ENCODE assay signal across 9 mouse cellular contexts in genomic region chr2:164531169-164531568, GRCm38 (mm10). TPM values are rescaled to one million over a fixed set of nuclear protein-coding genes. Genes with fewer than 3 reads are reported as not detected.
DNase-seq lines count a peak whose midpoint lies in the region; ATAC-seq lines count a peak whose summit lies in the region.
"Had no signal": no experiment of that assay in that cellular context is flagged by ENCODE, and none has a peak within 500 bp of the region (broad histone marks: within the 10 kb centered on the region; RNA-seq: fewer than 3 reads in every experiment).

No protein-coding gene starts in this region.

- no peaks in the 10 kb centered on the region for H3K9me3 ChIP-seq in forebrain, embryonic 11.5 days (ENCODE audit: control insufficient read depth, low read length)
- H3K9me3 ChIP-seq in forebrain, embryonic 12.5 days = peaks cover 7% of the 10 kb centered on the region

- 7% methylated on average over 3 of the region's 3 CpGs for whole genome bisulfite sequencing in forebrain, embryonic 11.5 days
- 2% methylated on average over 3 of the region's 3 CpGs for WGBS in forebrain, embryonic 12.5 days

- no peaks in the 10 kb centered on the region for H3K4me1 ChIP-seq in forebrain, embryonic 11.5 days (replicated peaks; ENCODE audit: control insufficient read depth, insufficient read depth, low read length)
- H3K4me1 ChIP-seq in forebrain, embryonic 12.5 days = no peaks in the 10 kb centered on the region
- H3K4me1 ChIP-seq: midbrain, embryonic 12.5 days had no signal

- H3K4me3 ChIP-seq in forebrain, embryonic 11.5 days (ENCODE audit: low read depth, low read length) = no peak overlapping the region
- no peak overlapping the region for H3K4me3 ChIP-seq in forebrain, embryonic 12.5 days (replicated peaks)
- H3K4me3 ChIP-seq: midbrain, embryonic 12.5 days had no signal

- no peak overlapping the region for H3K4me2 ChIP-seq in forebrain, embryonic 11.5 days (ENCODE audit: low read depth, low read length, severe bottlenecking)
- H3K4me2 ChIP-seq in forebrain, embryonic 12.5 days = no peak overlapping the region
- H3K4me2 ChIP-seq: midbrain, embryonic 12.5 days had no signal

- no peak overlapping the region for H3K27ac ChIP-seq in forebrain, embryonic 11.5 days (ENCODE audit: low read depth, low read length)
- no peak overlapping the region for H3K27ac ChIP-seq in forebrain, embryonic 12.5 days
- H3K27ac ChIP-seq: midbrain, embryonic 12.5 days had no signal

- no peak overlapping the region for H3K9ac ChIP-seq in forebrain, embryonic 11.5 days (ENCODE audit: low read length)
- H3K9ac ChIP-seq in forebrain, embryonic 12.5 days = no peak overlapping the region
- H3K9ac ChIP-seq: midbrain, embryonic 12.5 days had no signal

- no peaks in the 10 kb centered on the region for H3K27me3 ChIP-seq in forebrain, embryonic 11.5 days (ENCODE audit: control insufficient read depth, insufficient read depth, low read length)
- H3K27me3 ChIP-seq in forebrain, embryonic 12.5 days = no peaks in the 10 kb centered on the region
- H3K27me3 ChIP-seq: midbrain, embryonic 12.5 days had no signal

- no peaks in the 10 kb centered on the region for H3K36me3 ChIP-seq in forebrain, embryonic 11.5 days (ENCODE audit: control insufficient read depth, insufficient read depth, low read length)
- no peaks in the 10 kb centered on the region for H3K36me3 ChIP-seq in forebrain, embryonic 12.5 days (replicated peaks)
- H3K36me3 ChIP-seq: midbrain, embryonic 12.5 days had no signal

- DNase-seq in forebrain, embryonic 11.5 days (ENCODE audit: low spot score) = peak; percentile 78
- DNase-seq in adrenal gland, adult 18-20 months (ENCODE audit: low spot score in 2 of 2) = peak; percentile 64 to 71
- DNase-seq in embryo, embryonic 10.5 days (ENCODE audit: low spot score) = peak; percentile 82
- peak; percentile 84 for DNase-seq in heart, postnatal 4 days
- DNase-seq in layer of hippocampus, postnatal 14 days (ENCODE audit: low spot score in 2 of 2) = peak; percentile 73 to 75
- DNase-seq in spleen, postnatal 14 days (ENCODE audit: low spot score in 2 of 2) = peak; percentile 45 to 68

- no peak for ATAC-seq in forebrain, embryonic 11.5 days (replicated peaks; ENCODE audit: low FRiP score)
- no peak for ATAC-seq in forebrain, embryonic 12.5 days (ENCODE audit: low FRiP score)
- ATAC-seq in megakaryocyte progenitor cell, adult 5-6 weeks (replicated peaks; ENCODE audit: poor library complexity) = peak; percentile 88

RNA-seq across cellular contexts. Expression of gene Wfdc2, which starts 31.0 kb away (rescaled TPM):
- 35.1 and 44.4 TPM in 2 replicates for polyA plus RNA-seq in forebrain, embryonic 11.5 days (2014; fragmentation: Nextera tagmentation; extraction: Ambion mirVana)
- 29.9 and 34.5 TPM in 2 replicates for polyA plus RNA-seq in forebrain, embryonic 12.5 days (2016; fragmentation: Nextera tagmentation; extraction: Ambion mirVana)
- total RNA-seq in adrenal gland, adult 18-20 months (2021) = under 1 TPM in 1 of 2 experiments, not detected in 1; 0.74 TPM
- under 1 TPM; 0.55 to 0.77 TPM for total RNA-seq in heart, postnatal 4 days (2021)
- total RNA-seq in layer of hippocampus, postnatal 14 days (2021) = 1 to 10 TPM in 1 of 2 experiments, not detected in 1; 5.6 TPM
- not detected in 2 replicates for total RNA-seq in megakaryocyte progenitor cell, adult 5-6 weeks (2015)
- total RNA-seq in megakaryocyte progenitor cell, adult 5-6 weeks (2017) = 1.8 TPM in 1 of 2 replicates, not detected in the other

RNA-seq across cellular contexts. Expression of gene Pigt, which starts 33.8 kb away (rescaled TPM):
- polyA plus RNA-seq in forebrain, embryonic 11.5 days (2014; fragmentation: Nextera tagmentation; extraction: Ambion mirVana) = 51.3 and 60.3 TPM in 2 replicates
- 43.3 and 45.2 TPM in 2 replicates for polyA plus RNA-seq in forebrain, embryonic 12.5 days (2016; fragmentation: Nextera tagmentation; extraction: Ambion mirVana)
- 10 to 100 TPM; 63.3 to 93.6 TPM for total RNA-seq in adrenal gland, adult 18-20 months (2021)
- total RNA-seq in heart, postnatal 4 days (2021) = 10 to 100 TPM; 61.8 to 64.1 TPM
- total RNA-seq in layer of hippocampus, postnatal 14 days (2021) = 10 to 100 TPM; 95.2 to 96.5 TPM
- total RNA-seq in megakaryocyte progenitor cell, adult 5-6 weeks (2015) = 75.1 and 80.0 TPM in 2 replicates
- 34.3 and 42.0 TPM in 2 replicates for total RNA-seq in megakaryocyte progenitor cell, adult 5-6 weeks (2017)

RNA-seq across cellular contexts. Expression of gene Spint3, which starts 42.1 kb away (rescaled TPM):
- polyA plus RNA-seq in forebrain, embryonic 11.5 days (2014; fragmentation: Nextera tagmentation; extraction: Ambion mirVana) = not detected in 2 replicates
- polyA plus RNA-seq in forebrain, embryonic 12.5 days (2016; fragmentation: Nextera tagmentation; extraction: Ambion mirVana) = not detected in 2 replicates
- not detected for total RNA-seq in adrenal gland, adult 18-20 months (2021)
- not detected for total RNA-seq in heart, postnatal 4 days (2021)
- not detected for total RNA-seq in layer of hippocampus, postnatal 14 days (2021)
- total RNA-seq in megakaryocyte progenitor cell, adult 5-6 weeks (2015) = not detected in 2 replicates
- total RNA-seq in megakaryocyte progenitor cell, adult 5-6 weeks (2017) = not detected in 2 replicates
- polyA plus RNA-seq: midbrain, embryonic 12.5 days had no signal

RNA-seq across cellular contexts. Expression of gene Dbndd2, which starts 45.3 kb away (rescaled TPM):
- 3.4 and 3.6 TPM in 2 replicates for polyA plus RNA-seq in forebrain, embryonic 11.5 days (2014; fragmentation: Nextera tagmentation; extraction: Ambion mirVana)
- 4.6 and 4.7 TPM in 2 replicates for polyA plus RNA-seq in forebrain, embryonic 12.5 days (2016; fragmentation: Nextera tagmentation; extraction: Ambion mirVana)
- total RNA-seq in adrenal gland, adult 18-20 months (2021) = 10 to 100 TPM in 1 of 2 experiments, 1 to 10 TPM in 1; 7.6 to 20.9 TPM
- total RNA-seq in heart, postnatal 4 days (2021) = 10 to 100 TPM; 19.2 to 21.2 TPM
- 10 to 100 TPM; 87.6 to 88.0 TPM for total RNA-seq in layer of hippocampus, postnatal 14 days (2021)
- 1.1 and 2.7 TPM in 2 replicates for total RNA-seq in megakaryocyte progenitor cell, adult 5-6 weeks (2015)
- total RNA-seq in megakaryocyte progenitor cell, adult 5-6 weeks (2017) = 0.04 and 0.47 TPM in 2 replicates

RNA-seq across cellular contexts. Expression of gene Wfdc6a, which starts 54.1 kb away (rescaled TPM):
- polyA plus RNA-seq in forebrain, embryonic 11.5 days (2014; fragmentation: Nextera tagmentation; extraction: Ambion mirVana) = not detected in 2 replicates
- not detected in 2 replicates for polyA plus RNA-seq in forebrain, embryonic 12.5 days (2016; fragmentation: Nextera tagmentation; extraction: Ambion mirVana)
- total RNA-seq in adrenal gland, adult 18-20 months (2021) = under 1 TPM; 0.38 to 0.40 TPM
- total RNA-seq in heart, postnatal 4 days (2021) = not detected
- total RNA-seq in layer of hippocampus, postnatal 14 days (2021) = 1 to 10 TPM in 1 of 2 experiments, under 1 TPM in 1; 0.71 to 1.9 TPM
- total RNA-seq in megakaryocyte progenitor cell, adult 5-6 weeks (2015) = not detected in 2 replicates
- total RNA-seq in megakaryocyte progenitor cell, adult 5-6 weeks (2017) = not detected in 2 replicates
- polyA plus RNA-seq: midbrain, embryonic 12.5 days had no signal
